Mouse (Mus musculus) kidney, adult 11 months (tissue): Measurements from ENCODE around the gene Osbpl5.
"Not testable (repeated sequence)": the region's sequence is repeated elsewhere in the genome, so short reads cannot be mapped to it uniquely, and the experiment has no call there.

Experiments used
- DNase-seq: peaks from one replicate; pipeline ENCODE4 v3.0.0; 2022

Gene Osbpl5

GRCm38 (mm10) chr7:143696140-143696539 lies 60.6 kb downstream of the Osbpl5 start:
- no peak for DNase-seq

- no peak for DNase-seq
These were observed 62.2 kb downstream of the Osbpl5 start for GRCm38 (mm10) chr7:143694550-143694949.

GRCm38 (mm10) chr7:143692746-143693510 lies 63.9 kb downstream of the Osbpl5 start:
- no peak for DNase-seq

- no peak for DNase-seq
These were observed 64.9 kb downstream of the Osbpl5 start for GRCm38 (mm10) chr7:143691909-143692308.

GRCm38 (mm10) chr7:143691181-143691580 lies 65.6 kb downstream of the Osbpl5 start:
- no peak for DNase-seq

- peak; percentile 2 for DNase-seq
These were observed 66.8 kb downstream of the Osbpl5 start for GRCm38 (mm10) chr7:143689946-143690345.

- DNase-seq, result peak; percentile 1
These were observed 67.3 kb downstream of the Osbpl5 start for GRCm38 (mm10) chr7:143689481-143689880.

GRCm38 (mm10) chr7:143686676-143687075 lies 70.1 kb downstream of the Osbpl5 start:
- DNase-seq, result not testable (repeated sequence)

- DNase-seq, result not testable (repeated sequence)
These were observed 70.6 kb downstream of the Osbpl5 start for GRCm38 (mm10) chr7:143686191-143686590.

- peak; percentile 74 for DNase-seq
These were observed 71.3 kb downstream of the Osbpl5 start, which contains the start of gene Tnfrsf23 for GRCm38 (mm10) chr7:143685359-143686067. Gene Tnfrsf23 (minus strand): TSS chr7:143685872.

- peak; percentile 17 for DNase-seq
These were observed 72.2 kb downstream of the Osbpl5 start for GRCm38 (mm10) chr7:143684569-143684968.

GRCm38 (mm10) chr7:143681566-143681965 lies 75.2 kb downstream of the Osbpl5 start:
- DNase-seq, result no peak

- DNase-seq, result not testable (repeated sequence)
These were observed 75.9 kb downstream of the Osbpl5 start for GRCm38 (mm10) chr7:143680836-143681235.

GRCm38 (mm10) chr7:143679650-143680049 lies 77.1 kb downstream of the Osbpl5 start:
- DNase-seq, result not testable (repeated sequence)

- DNase-seq, result no peak
These were observed 90.1 kb downstream of the Osbpl5 start for GRCm38 (mm10) chr7:143666427-143667311.

GRCm38 (mm10) chr7:143663470-143663869 lies 93.3 kb downstream of the Osbpl5 start:
- no peak for DNase-seq

GRCm38 (mm10) chr7:143660797-143661196 lies 96.0 kb downstream of the Osbpl5 start:
- DNase-seq, result no peak

- DNase-seq, result not testable (repeated sequence)
These were observed 106.9 kb downstream of the Osbpl5 start for GRCm38 (mm10) chr7:143649769-143650346.

- peak; percentile 83 for DNase-seq
These were observed 107.6 kb downstream of the Osbpl5 start, which contains the start of gene Tnfrsf22 for GRCm38 (mm10) chr7:143649034-143649768. Gene Tnfrsf22 (minus strand): TSS chr7:143649661.

- not testable (repeated sequence) for DNase-seq
These were observed 112.8 kb downstream of the Osbpl5 start for GRCm38 (mm10) chr7:143643949-143644348.
